Mouse (Mus musculus): Measurements from ENCODE around the gene Nt5c3.

GRCm38 (mm10) chr6:56850315-56850714 lies 73.4 kb downstream of the Nt5c3 start:
- TF ChIP-seq POLR2A (IDR thresholded peaks at IDR 0.05; ENCODE audit: control insufficient read depth, low read depth, low read length): no peak
- no peak for TF ChIP-seq CTCF (IDR thresholded peaks at IDR 0.05; ENCODE audit: control insufficient read depth, insufficient read depth, insufficient replicate concordance, low read depth, low read length)
